Mouse (Mus musculus): ENCODE results near the gene Hoxa1.

DNA sequence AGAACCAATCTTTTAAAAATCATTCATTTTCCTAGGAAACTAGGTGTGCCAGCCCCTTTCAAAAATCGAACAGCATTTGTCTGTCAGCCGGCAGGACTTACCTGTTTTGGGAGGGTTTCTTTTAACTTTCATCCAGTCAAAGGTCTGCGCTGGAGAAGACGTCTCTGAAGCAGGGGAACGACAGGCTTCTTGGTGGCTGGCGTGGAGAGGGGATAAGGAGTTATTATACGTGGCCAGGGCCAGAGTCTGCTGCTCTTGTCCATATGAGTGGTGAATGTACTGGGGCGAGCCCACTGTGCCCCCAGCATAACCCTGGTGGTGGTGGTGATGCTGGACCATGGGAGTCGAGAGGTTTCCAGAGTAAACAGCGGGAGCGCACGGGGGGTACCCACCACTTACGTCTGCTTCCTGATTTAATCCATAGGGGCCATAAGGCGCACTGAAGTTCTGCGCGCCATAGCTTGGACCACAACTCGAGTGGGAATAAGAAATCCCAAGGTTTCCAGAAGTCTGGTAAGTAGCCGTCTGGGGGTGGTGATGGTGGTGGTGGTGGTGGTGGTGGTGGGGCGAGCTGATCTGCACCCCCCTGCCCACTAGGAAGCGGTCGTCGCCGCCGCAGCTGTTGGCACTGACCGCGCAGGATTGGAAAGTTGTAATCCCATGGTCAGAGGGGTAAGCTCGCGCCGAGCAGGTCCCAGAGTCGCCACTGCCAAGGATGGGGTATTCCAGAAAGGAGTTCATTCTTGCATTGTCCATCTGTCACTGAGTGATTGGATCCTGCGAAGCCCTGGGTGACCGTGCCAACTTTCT is 446 bp downstream of the Hoxa1 start:
- no peak for TF ChIP-seq POLR2A (IDR thresholded peaks at IDR 0.05; ENCODE audit: low read depth, low read length)
- TF ChIP-seq CTCF (IDR thresholded peaks at IDR 0.05; ENCODE audit: extremely low read depth, insufficient read depth, insufficient read length, insufficient replicate concordance) = no peak

All from spleen, adult 2 months (tissue).